Mouse (Mus musculus): Measurements from ENCODE around the gene Slc6a3. TPM values are rescaled to one million over a fixed set of nuclear protein-coding genes. Genes with fewer than 3 reads are reported as not detected.
A peak's percentile ranks its signal among the peaks of the same experiment; 100 is the strongest.

Gene Slc6a3
- total and polyA plus RNA-seq, 2 experiments: not detected

- Histone ChIP-seq H3K9ac (ENCODE audit: low read depth, low read length) (peak overlapping the region; percentile 82), H3K79me2 (ENCODE audit: control insufficient read depth, insufficient read depth, low read length) (peaks cover 7% of the 10 kb centered on the region; the same call in 1 of the 2 replicates), H3K4me1 (ENCODE audit: control insufficient read depth, insufficient read depth, low read length) (peaks cover 8% of the 10 kb centered on the region), H3K4me3 (ENCODE audit: insufficient read depth, low read depth, low read length) (peak overlapping the region; percentile 93), H3K27me3 (ENCODE audit: control insufficient read depth, insufficient read depth, low read length) (no peaks in the 10 kb centered on the region), H3K27ac (replicated peaks; ENCODE audit: insufficient read depth, low read depth, low read length) (peak overlapping the region; percentile 26), H3K36me3 (ENCODE audit: control insufficient read depth, insufficient read depth, low read length) (peaks cover 31% of the 10 kb centered on the region)
- peak; percentile 29 for DNase-seq (ENCODE audit: extremely low read depth, low read depth, low spot score)
- under 1% methylated on average over 35 of the region's 39 CpGs for WGBS
- TF ChIP-seq POLR2A (IDR thresholded peaks at IDR 0.05; ENCODE audit: extremely low read depth, insufficient read depth, low read length) (no peak), CTCF (IDR thresholded peaks at IDR 0.05; ENCODE audit: low read depth, low read length) (no peak)
Observed at GRCm38 (mm10) chr13:73604156-73604957, 67.8 kb downstream of the Slc6a3 start.

- no peak for TF ChIP-seq POLR2A (IDR thresholded peaks at IDR 0.05; ENCODE audit: extremely low read depth, insufficient read depth, low read length)
- no peak for TF ChIP-seq CTCF (IDR thresholded peaks at IDR 0.05; ENCODE audit: low read depth, low read length)
Observed at GRCm38 (mm10) chr13:73618406-73618805, 81.9 kb downstream of the Slc6a3 start.

GRCm38 (mm10) chr13:73620637-73621036, 84.1 kb downstream of the Slc6a3 start:
- Histone ChIP-seq H3K9ac (ENCODE audit: low read depth, low read length) (no peak overlapping the region), H3K79me2 (ENCODE audit: control insufficient read depth, insufficient read depth, low read length) (no peaks in the 10 kb centered on the region), H3K4me3 (ENCODE audit: insufficient read depth, low read depth, low read length) (no peak overlapping the region), H3K27ac (replicated peaks; ENCODE audit: insufficient read depth, low read depth, low read length) (no peak overlapping the region), H3K27me3 (ENCODE audit: control insufficient read depth, insufficient read depth, low read length) (no peaks in the 10 kb centered on the region), H3K4me1 (ENCODE audit: control insufficient read depth, insufficient read depth, low read length) (no peaks in the 10 kb centered on the region), H3K36me3 (ENCODE audit: control insufficient read depth, insufficient read depth, low read length) (peaks cover 48% of the 10 kb centered on the region)
- TF ChIP-seq CTCF (IDR thresholded peaks at IDR 0.05; ENCODE audit: low read depth, low read length) (peak; percentile 32; the same call in 1 of the 2 replicates), POLR2A (IDR thresholded peaks at IDR 0.05; ENCODE audit: extremely low read depth, insufficient read depth, low read length) (no peak)
- peak; percentile 35 for DNase-seq (ENCODE audit: extremely low read depth, low read depth, low spot score)
- 66% methylated on average over 6 of the region's 6 CpGs for WGBS

More at GRCm38 (mm10) chr13:73618406-73618805, 81.9 kb downstream of the Slc6a3 start:
- DNase-seq (ENCODE audit: extremely low read depth, low read depth, low spot score): no peak
- H3K4me3 ChIP-seq (ENCODE audit: insufficient read depth, low read depth, low read length): no peak overlapping the region
- no peaks in the 10 kb centered on the region for H3K79me2 ChIP-seq (ENCODE audit: control insufficient read depth, insufficient read depth, low read length)
- H3K4me1 ChIP-seq (ENCODE audit: control insufficient read depth, insufficient read depth, low read length): no peaks in the 10 kb centered on the region
- WGBS: 91% methylated on average over 5 of the region's 5 CpGs
- no peak overlapping the region for H3K27ac ChIP-seq (replicated peaks; ENCODE audit: insufficient read depth, low read depth, low read length)
- H3K27me3 ChIP-seq (ENCODE audit: control insufficient read depth, insufficient read depth, low read length): no peaks in the 10 kb centered on the region
- H3K36me3 ChIP-seq (ENCODE audit: control insufficient read depth, insufficient read depth, low read length): peaks cover 62% of the 10 kb centered on the region
- H3K9ac ChIP-seq (ENCODE audit: low read depth, low read length): no peak overlapping the region

GRCm38 (mm10) chr13:73626410-73626744, 89.8 kb downstream of the Slc6a3 start:
- H3K27ac ChIP-seq (replicated peaks; ENCODE audit: insufficient read depth, low read depth, low read length): peak overlapping the region; percentile 63
- no peaks in the 10 kb centered on the region for H3K79me2 ChIP-seq (ENCODE audit: control insufficient read depth, insufficient read depth, low read length)
- H3K4me1 ChIP-seq (ENCODE audit: control insufficient read depth, insufficient read depth, low read length): peaks cover 3% of the 10 kb centered on the region; the same call in 1 of the 2 replicates
- 32% methylated on average over 6 of the region's 6 CpGs for WGBS
- TF ChIP-seq CTCF (IDR thresholded peaks at IDR 0.05; ENCODE audit: low read depth, low read length): no peak
- TF ChIP-seq POLR2A (IDR thresholded peaks at IDR 0.05; ENCODE audit: extremely low read depth, insufficient read depth, low read length): no peak
- no peak overlapping the region; the same call in 1 of the 2 replicates for H3K4me3 ChIP-seq (ENCODE audit: insufficient read depth, low read depth, low read length)
- peaks cover 6% of the 10 kb centered on the region; the same call in 1 of the 2 replicates for H3K36me3 ChIP-seq (ENCODE audit: control insufficient read depth, insufficient read depth, low read length)
- H3K27me3 ChIP-seq (ENCODE audit: control insufficient read depth, insufficient read depth, low read length): no peaks in the 10 kb centered on the region
- H3K9ac ChIP-seq (ENCODE audit: low read depth, low read length): peak overlapping the region; percentile 13
- DNase-seq (ENCODE audit: extremely low read depth, low read depth, low spot score): no peak

GRCm38 (mm10) chr13:73626745-73627549, 90.4 kb downstream of the Slc6a3 start, which contains the start of gene Tert:
TSS of gene Tert (plus strand) at chr13:73626911.
- Histone ChIP-seq H3K36me3 (ENCODE audit: control insufficient read depth, insufficient read depth, low read length) (peaks cover 3% of the 10 kb centered on the region; the same call in 1 of the 2 replicates), H3K79me2 (ENCODE audit: control insufficient read depth, insufficient read depth, low read length) (no peaks in the 10 kb centered on the region), H3K4me3 (ENCODE audit: insufficient read depth, low read depth, low read length) (peak within 1 kb of the TSS; percentile 63), H3K27ac (replicated peaks; ENCODE audit: insufficient read depth, low read depth, low read length) (peak within 1 kb of the TSS; percentile 63), H3K9ac (ENCODE audit: low read depth, low read length) (peak within 1 kb of the TSS; percentile 61), H3K27me3 (ENCODE audit: control insufficient read depth, insufficient read depth, low read length) (no peaks in the 10 kb centered on the region), H3K4me1 (ENCODE audit: control insufficient read depth, insufficient read depth, low read length) (peaks cover 3% of the 10 kb centered on the region; the same call in 1 of the 2 replicates)
- DNase-seq (ENCODE audit: extremely low read depth, low read depth, low spot score): peak; percentile 76
- WGBS: 8% methylated on average over 47 of the region's 47 CpGs
- TF ChIP-seq POLR2A (IDR thresholded peaks at IDR 0.05; ENCODE audit: extremely low read depth, insufficient read depth, low read length) (no peak), CTCF (IDR thresholded peaks at IDR 0.05; ENCODE audit: low read depth, low read length) (peak; percentile 47)

Other genes with a start within 250 kb of the Slc6a3 start
- 36.2 and 41.7 TPM in 2 replicates for gene Mrpl36, start 208.2 kb upstream of the Slc6a3 start, total RNA-seq (2014; rRNA removed)
- 85.6 and 92.3 TPM in 2 replicates for gene Mrpl36, start 208.2 kb upstream of the Slc6a3 start, polyA plus RNA-seq (2012; rRNA removed)
- gene Ndufs6, start 208.2 kb upstream of the Slc6a3 start, total RNA-seq (2014; rRNA removed): 183 and 252 TPM in 2 replicates
- gene Ndufs6, start 208.2 kb upstream of the Slc6a3 start, polyA plus RNA-seq (2012; rRNA removed): 115 and 118 TPM in 2 replicates
- 2.8 and 2.9 TPM in 2 replicates for gene Lpcat1, start 69.5 kb upstream of the Slc6a3 start, total RNA-seq (2014; rRNA removed)
- 2.2 and 2.5 TPM in 2 replicates for gene Lpcat1, start 69.5 kb upstream of the Slc6a3 start, polyA plus RNA-seq (2012; rRNA removed)
- gene Clptm1l, start 67.3 kb downstream of the Slc6a3 start, total RNA-seq (2014; rRNA removed): 95.1 and 108 TPM in 2 replicates
- gene Clptm1l, start 67.3 kb downstream of the Slc6a3 start, polyA plus RNA-seq (2012; rRNA removed): 116 and 138 TPM in 2 replicates
- gene Tert, start 90.2 kb downstream of the Slc6a3 start, total RNA-seq (2014; rRNA removed): 7.0 and 8.5 TPM in 2 replicates
- 13.1 and 16.5 TPM in 2 replicates for gene Tert, start 90.2 kb downstream of the Slc6a3 start, polyA plus RNA-seq (2012; rRNA removed)
- gene Slc6a18, start 141.3 kb downstream of the Slc6a3 start, total RNA-seq (2014; rRNA removed): not detected in 2 replicates
- gene Slc6a18, start 141.3 kb downstream of the Slc6a3 start, polyA plus RNA-seq (2012; rRNA removed): 0.15 TPM in 1 of 2 replicates, not detected in the other
- gene Slc6a19, start 168.1 kb downstream of the Slc6a3 start, total RNA-seq (2014; rRNA removed): 0.13 and 0.28 TPM in 2 replicates
- 0.31 and 0.33 TPM in 2 replicates for gene Slc6a19, start 168.1 kb downstream of the Slc6a3 start, polyA plus RNA-seq (2012; rRNA removed)
- gene Slc12a7, start 196.3 kb downstream of the Slc6a3 start, total RNA-seq (2014; rRNA removed): 38.0 and 48.6 TPM in 2 replicates
- gene Slc12a7, start 196.3 kb downstream of the Slc6a3 start, polyA plus RNA-seq (2012; rRNA removed): 69.9 and 91.0 TPM in 2 replicates

All from liver, adult 2 months (tissue).